Mouse (Mus musculus) splenic B cell, adult 2 months (primary cell): ENCODE results near the gene Rab5c.

Source experiments
- DNase-seq: peaks from one replicate; pipeline ENCODE4 v3.0.0-alpha.2; 2011; ENCODE audit warnings: low read depth, low spot score
- H3K27me3 ChIP-seq: 2 replicates; pipeline ENCODE4 v1.6.1; 2012; ENCODE audit warnings: mild to moderate bottlenecking, low read length, moderate library complexity, mixed read lengths; ENCODE audit not compliant: control insufficient read depth, poor library complexity, insufficient read depth, severe bottlenecking
- H3K36me3 ChIP-seq: 2 replicates; pipeline ENCODE4 v1.6.1; 2012; ENCODE audit warnings: mild to moderate bottlenecking, low read length, moderate library complexity, mixed read lengths; ENCODE audit not compliant: control insufficient read depth, poor library complexity, insufficient read depth, severe bottlenecking

Gene Rab5c

GRCm38 (mm10) chr11:100719893-100720292 lies 18.1 kb downstream of the Rab5c start:
- Histone ChIP-seq H3K27me3 (no peaks in the 10 kb centered on the region), H3K36me3 (peaks cover 3% of the 10 kb centered on the region)
- no peak for DNase-seq

- Histone ChIP-seq H3K27me3 (no peaks in the 10 kb centered on the region), H3K36me3 (peaks cover 3% of the 10 kb centered on the region)
- no peak for DNase-seq
Measured at GRCm38 (mm10) chr11:100719312-100719711, 18.7 kb downstream of the Rab5c start.

DNA sequence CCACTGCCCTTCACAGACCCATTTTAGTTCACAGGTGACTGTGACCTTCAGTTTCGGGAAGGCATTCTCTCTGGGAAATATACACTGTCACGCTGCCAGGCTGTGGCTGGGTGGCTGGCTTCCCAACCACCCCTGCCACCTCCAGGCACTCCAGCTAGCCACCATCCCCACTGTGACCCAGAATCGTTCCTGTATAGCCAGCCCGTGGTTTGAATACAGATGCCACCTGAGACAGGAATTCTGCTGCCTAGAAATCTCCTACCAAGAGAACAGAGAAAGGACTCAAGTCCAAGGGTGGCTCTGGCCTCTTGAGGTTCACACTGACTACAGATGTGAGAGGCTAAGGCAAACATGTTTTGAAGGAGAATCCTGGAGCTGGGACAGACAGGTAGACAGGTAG lies 19.1 kb downstream of the Rab5c start:
- no peak for DNase-seq
- H3K36me3 ChIP-seq = peaks cover 3% of the 10 kb centered on the region
- no peaks in the 10 kb centered on the region for H3K27me3 ChIP-seq

DNA sequence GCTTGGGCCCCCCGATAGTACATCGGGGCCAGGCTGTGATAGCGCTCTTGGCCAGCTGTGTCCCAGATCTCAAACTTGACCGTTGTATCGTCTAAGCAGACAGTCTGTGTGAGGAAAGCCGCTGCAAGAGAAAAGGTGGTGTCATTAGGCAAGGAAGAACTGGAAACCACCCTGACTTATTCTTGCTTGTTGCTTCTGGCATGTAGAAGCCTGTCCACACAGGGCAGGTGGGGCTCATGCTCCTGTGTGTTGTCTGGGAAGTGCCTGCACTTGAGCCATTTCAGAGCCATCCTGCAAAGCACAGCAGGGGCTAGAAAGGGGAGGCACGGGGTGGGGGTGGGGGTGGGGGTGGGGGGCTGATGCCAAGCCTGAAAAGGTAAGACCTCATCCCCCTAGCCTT lies 19.6 kb downstream of the Rab5c start:
- no peak for DNase-seq
- no peaks in the 10 kb centered on the region for H3K27me3 ChIP-seq
- H3K36me3 ChIP-seq = peaks cover 3% of the 10 kb centered on the region

DNA sequence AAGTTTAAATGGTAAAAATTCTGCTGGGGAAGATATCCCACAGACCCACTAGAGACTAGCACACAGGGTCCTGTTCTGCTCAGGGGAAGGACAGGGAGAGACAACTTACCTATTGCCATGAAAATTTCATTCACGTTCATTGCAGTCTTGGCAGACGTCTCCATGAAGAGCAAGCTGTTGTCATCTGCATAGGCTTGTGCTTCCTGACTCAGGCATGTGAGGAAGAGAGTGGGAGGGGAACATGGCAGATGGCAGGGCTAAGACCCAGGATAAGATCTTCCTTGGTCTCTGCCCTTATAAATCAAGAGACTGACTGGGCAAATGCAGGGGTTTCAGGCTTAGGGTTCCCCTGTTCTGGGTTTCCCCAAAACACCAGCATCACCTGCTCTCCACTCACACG lies 21.4 kb downstream of the Rab5c start:
- Histone ChIP-seq H3K27me3 (no peaks in the 10 kb centered on the region), H3K36me3 (peaks cover 3% of the 10 kb centered on the region)
- DNase-seq = no peak

GRCm38 (mm10) chr11:100714948-100715347 lies 23.1 kb downstream of the Rab5c start:
- H3K36me3 ChIP-seq = peaks cover 3% of the 10 kb centered on the region
- no peak for DNase-seq

GRCm38 (mm10) chr11:100714534-100714915 lies 23.5 kb downstream of the Rab5c start:
- H3K36me3 ChIP-seq = peaks cover 3% of the 10 kb centered on the region
- no peaks in the 10 kb centered on the region for H3K27me3 ChIP-seq
- DNase-seq = peak; percentile 82

More at GRCm38 (mm10) chr11:100714948-100715347, 23.1 kb downstream of the Rab5c start:
- H3K27me3 ChIP-seq = no peaks in the 10 kb centered on the region

GRCm38 (mm10) chr11:100713735-100714533 lies 24.1 kb downstream of the Rab5c start, which contains the start of gene Hspb9:
TSS of gene Hspb9 (plus strand) at chr11:100713850.
- H3K27me3 ChIP-seq = no peaks in the 10 kb centered on the region
- DNase-seq = peak; percentile 54
- H3K36me3 ChIP-seq = peaks cover 3% of the 10 kb centered on the region

DNA sequence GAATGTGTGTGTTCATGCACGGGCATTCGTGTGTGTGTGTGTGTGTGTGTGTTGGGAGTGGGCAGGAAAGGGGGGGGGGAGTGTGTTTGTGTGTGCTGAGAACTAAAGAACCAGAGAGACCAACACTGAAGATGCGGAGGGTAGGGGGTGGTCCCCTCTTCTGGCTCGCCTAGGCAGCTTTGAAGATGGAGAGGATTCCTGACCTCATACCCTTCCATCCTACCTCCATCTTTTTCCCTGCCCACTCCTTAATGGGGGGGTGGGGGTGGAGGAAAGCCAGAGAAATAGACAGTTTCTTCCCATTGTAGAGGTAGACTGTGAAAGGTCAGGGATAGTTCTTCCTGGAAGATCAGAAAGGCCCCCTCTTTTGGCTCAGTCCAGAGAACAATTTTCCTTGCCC lies 24.8 kb downstream of the Rab5c start:
- H3K27me3 ChIP-seq = no peaks in the 10 kb centered on the region
- H3K36me3 ChIP-seq = no peaks in the 10 kb centered on the region; the same call in none of the 2 replicates
- DNase-seq = no peak

DNA sequence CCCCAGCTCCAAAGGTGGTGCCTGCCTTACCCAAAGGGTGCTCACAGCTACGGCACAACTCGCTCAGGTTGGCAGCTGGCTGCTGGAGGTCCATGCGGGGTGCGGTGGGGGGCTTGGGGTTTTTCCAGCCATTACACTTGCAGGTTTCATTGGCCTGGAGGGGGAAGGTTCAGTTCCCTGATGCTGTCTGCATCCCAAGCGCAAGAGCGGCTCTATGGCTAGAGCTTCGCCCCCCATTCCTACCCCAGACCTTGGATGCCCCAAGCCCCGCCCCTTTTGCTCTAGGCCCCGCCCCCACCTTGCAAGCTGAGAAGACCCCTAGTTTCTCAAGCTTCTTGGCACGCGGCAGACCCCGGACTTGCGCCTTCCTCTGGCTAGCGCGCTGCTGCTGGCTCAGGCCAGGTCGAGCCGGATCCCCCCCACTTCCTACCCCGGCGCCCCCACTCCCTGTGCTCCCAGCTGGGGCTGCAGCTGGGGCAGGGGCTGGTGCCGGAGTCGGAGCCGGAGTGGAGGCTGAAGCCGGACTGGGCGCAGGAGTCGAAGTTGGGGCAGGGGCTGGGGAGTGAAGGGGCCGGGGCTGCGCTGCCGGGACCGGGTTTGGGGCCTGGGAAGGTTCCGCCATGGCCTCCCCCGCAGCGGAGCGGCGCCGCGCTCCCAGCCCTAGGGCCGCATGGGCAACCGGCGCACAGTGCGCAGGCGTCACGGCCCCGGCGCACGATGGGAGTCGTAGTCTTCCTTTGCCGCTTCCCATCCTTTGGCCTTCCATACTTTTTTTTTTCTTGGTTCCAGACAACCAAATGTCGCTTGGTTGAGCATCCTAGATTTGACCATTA lies 26.0 kb downstream of the Rab5c start, which contains the start of gene Kat2a:
Gene Kat2a, minus strand, starts transcription at position 683 of the 833 bp plus-strand sequence.
- Histone ChIP-seq H3K36me3 (no peaks in the 10 kb centered on the region; the same call in none of the 2 replicates), H3K27me3 (no peaks in the 10 kb centered on the region)
- DNase-seq = peak; percentile 63

DNA sequence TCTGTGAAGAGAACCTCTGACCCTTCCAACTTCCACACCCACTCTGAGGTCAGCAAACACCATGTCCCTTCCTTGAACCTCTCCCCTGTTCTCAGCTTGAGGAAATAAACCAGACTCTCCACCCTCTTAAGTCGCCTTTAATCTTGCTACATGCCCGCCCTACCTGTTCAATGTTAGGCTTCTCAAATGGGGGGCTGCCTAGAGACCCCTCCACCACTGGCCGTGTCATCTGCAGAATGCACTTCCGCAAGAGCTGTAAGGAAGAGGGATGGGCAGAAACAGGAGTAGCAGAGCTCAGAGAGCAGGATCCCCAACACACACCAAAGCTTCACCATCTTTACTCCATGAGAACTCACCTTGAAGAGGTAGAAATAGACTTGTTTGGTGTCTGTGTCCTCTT lies 27.0 kb downstream of the Rab5c start:
- Histone ChIP-seq H3K27me3 (no peaks in the 10 kb centered on the region), H3K36me3 (no peaks in the 10 kb centered on the region; the same call in 1 of the 2 replicates)
- no peak for DNase-seq

DNA sequence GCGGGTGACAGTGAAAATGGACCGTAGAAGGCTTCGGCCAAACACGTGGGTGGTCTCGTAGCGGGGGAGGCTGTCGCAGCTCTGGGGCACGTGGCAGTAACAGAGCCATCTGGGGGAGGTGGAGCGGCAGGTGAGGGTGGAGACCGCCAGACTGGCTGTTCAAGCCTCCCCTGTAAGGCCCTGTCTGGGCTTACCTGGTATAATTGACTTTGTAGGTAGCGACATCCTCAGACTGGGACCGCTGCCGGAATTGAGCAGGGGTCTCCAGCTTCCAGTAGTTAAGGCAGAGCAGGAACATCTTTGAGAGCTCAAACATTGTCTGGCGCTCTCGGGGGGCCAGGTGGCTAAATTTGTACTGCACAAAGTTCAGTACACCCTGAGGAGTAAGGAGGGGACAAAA lies 27.5 kb downstream of the Rab5c start:
- H3K36me3 ChIP-seq = no peaks in the 10 kb centered on the region; the same call in 1 of the 2 replicates
- DNase-seq = no peak
- no peaks in the 10 kb centered on the region for H3K27me3 ChIP-seq

GRCm38 (mm10) chr11:100709201-100709810 lies 28.7 kb downstream of the Rab5c start:
- H3K36me3 ChIP-seq = no peaks in the 10 kb centered on the region; the same call in none of the 2 replicates
- no peaks in the 10 kb centered on the region for H3K27me3 ChIP-seq
- no peak for DNase-seq

DNA sequence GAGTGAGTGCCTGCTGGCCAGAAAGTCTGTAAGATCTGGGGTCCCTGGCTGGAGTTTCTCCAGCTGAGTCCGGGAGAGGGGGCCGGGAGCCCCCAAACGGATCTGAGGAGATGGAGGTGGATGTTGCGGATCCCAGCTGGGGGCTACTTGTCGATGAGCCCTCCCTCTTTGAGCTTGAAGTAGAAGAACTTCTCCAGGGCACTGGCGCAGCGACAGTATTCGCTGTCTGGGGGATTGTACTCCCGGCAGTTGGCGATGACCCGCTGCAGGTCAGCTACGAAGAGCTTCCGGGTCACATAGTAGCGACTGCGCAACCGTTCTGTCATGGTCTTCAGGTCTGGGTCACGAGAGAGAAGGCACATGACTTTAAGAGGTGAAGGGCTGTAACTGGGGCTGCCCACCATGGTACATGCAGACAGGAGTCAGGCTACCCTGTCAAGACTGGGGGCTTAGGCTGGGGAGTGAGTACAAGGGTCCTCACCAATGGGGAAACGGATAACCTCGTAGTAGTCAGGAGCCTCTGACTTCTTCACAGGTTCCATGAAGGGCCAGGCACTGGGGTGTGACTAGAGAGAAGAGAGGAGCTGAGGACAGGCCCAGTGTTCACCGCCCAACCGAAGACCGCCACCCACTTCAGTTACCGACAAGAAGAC lies 32.8 kb downstream of the Rab5c start:
- Histone ChIP-seq H3K27me3 (no peaks in the 10 kb centered on the region), H3K36me3 (no peaks in the 10 kb centered on the region; the same call in 1 of the 2 replicates)
- no peak for DNase-seq
